Mouse (Mus musculus) gastrocnemius, postnatal 25 days (tissue): Measurements from ENCODE around the gene Exosc8. TPM values are rescaled to one million over a fixed set of nuclear protein-coding genes. Genes with fewer than 3 reads are reported as not detected.

Source experiments
- DNase-seq: peaks from one replicate; pipeline ENCODE4 v3.0.0; 2022
- total RNA-seq, 2 experiments: library from RNA; stranded (reverse); gene quantifications; 1 replicate in 1 of 2; 2 replicates in 1 of 2; pipeline ENCODE4 v1.2.3; 2021

Exosc8 gene
- total RNA-seq, 2 experiments from 2014 or later = 8.9 to 9.8 TPM

DNA sequence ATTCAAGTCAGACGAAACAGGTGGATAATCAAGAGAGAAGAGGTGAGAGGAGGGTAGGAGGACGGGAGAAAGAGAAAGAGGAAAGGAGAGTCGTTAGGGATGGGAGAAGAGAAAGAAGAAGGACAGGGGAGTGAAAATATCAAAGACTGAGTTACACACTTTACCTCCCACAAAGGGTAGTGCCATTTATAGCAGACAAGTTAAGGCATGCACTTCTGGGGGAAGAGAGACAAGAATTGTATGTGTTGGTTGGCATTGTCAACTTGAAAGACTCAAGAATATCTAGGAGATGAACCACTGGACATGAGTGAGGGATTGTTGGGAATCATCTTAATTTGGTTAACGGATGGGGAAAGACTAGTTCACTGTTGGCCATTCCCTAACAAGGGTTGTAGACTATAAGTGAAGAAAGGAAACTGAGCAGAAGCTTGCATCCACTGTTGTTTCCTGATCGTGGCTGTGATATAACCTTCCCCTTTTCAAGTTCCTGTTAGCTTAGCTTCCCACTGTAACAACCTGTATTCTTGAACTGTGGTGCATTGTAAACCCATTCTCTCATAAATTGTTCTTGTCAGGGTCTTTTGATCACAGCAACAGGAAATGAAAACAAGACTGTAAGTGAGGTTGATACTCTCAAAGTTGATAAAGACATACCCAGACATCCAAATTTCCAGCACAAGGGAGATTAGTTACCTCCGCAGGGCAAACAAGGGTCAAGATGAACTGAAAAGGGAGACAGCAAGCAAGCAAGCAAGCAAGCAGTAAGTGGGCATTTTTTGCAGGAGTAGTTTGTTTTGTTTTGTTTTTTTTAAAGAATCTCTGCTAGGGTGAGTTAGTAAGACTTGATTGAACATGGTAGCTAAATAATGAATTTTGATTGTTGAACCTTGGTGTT, 53.6 kb downstream of the Exosc8 start:
- no peak for DNase-seq

Other genes with a start within 250 kb of the Exosc8 start
- 10 to 100 TPM; 12.1 to 12.4 TPM for gene Supt20, start 42.6 kb downstream of the Exosc8 start, total RNA-seq
- not detected for gene Gm21958, start 21.0 kb downstream of the Exosc8 start, total RNA-seq
- 1 to 10 TPM; 9.3 to 9.4 TPM for gene Alg5, start 146 bp upstream of the Exosc8 start, total RNA-seq
- gene Smad9, start 20.2 kb upstream of the Exosc8 start, total RNA-seq = under 1 TPM; 0.16 to 0.51 TPM
- 10 to 100 TPM; 29.0 to 30.5 TPM for gene Rfxap, start 72.4 kb upstream of the Exosc8 start, total RNA-seq
- not detected for gene Sertm1, start 180.5 kb upstream of the Exosc8 start, total RNA-seq